Mouse (Mus musculus): ENCODE measurements around the gene Eif4e.
"Not testable (repeated sequence)": the region's sequence is repeated elsewhere in the genome, so short reads cannot be mapped to it uniquely, and the experiment has no call there.

The Eif4e gene

GRCm38 (mm10) chr3:138519218-138519617 is 6.8 kb upstream of the Eif4e start:
- no peak for DNase-seq

- DNase-seq, result no peak
These were observed 2.0 kb upstream of the Eif4e start for GRCm38 (mm10) chr3:138523956-138524355.

- no peak for DNase-seq
These were observed 485 bp upstream of the Eif4e start for GRCm38 (mm10) chr3:138525494-138525893.

GRCm38 (mm10) chr3:138526916-138527666 is 1.1 kb downstream of the Eif4e start:
- peak; percentile 99 for DNase-seq

- peak; percentile 81 for DNase-seq
These were observed 1.8 kb downstream of the Eif4e start for GRCm38 (mm10) chr3:138527667-138528231.

GRCm38 (mm10) chr3:138528265-138528664 is 2.3 kb downstream of the Eif4e start:
- DNase-seq, result no peak

GRCm38 (mm10) chr3:138530578-138531478 is 4.8 kb downstream of the Eif4e start:
- DNase-seq, result no peak

GRCm38 (mm10) chr3:138531479-138532181 is 5.7 kb downstream of the Eif4e start:
- DNase-seq, result no peak

GRCm38 (mm10) chr3:138532764-138533163 is 6.8 kb downstream of the Eif4e start:
- DNase-seq, result no peak

- no peak for DNase-seq
These were observed 10.1 kb downstream of the Eif4e start for GRCm38 (mm10) chr3:138536031-138536430.

GRCm38 (mm10) chr3:138542621-138543020 is 16.6 kb downstream of the Eif4e start:
- DNase-seq, result no peak

GRCm38 (mm10) chr3:138544117-138544516 is 18.1 kb downstream of the Eif4e start:
- DNase-seq, result no peak

- DNase-seq, result no peak
These were observed 20.7 kb downstream of the Eif4e start for GRCm38 (mm10) chr3:138546678-138547077.

- peak; percentile 13 for DNase-seq
These were observed 23.1 kb downstream of the Eif4e start for GRCm38 (mm10) chr3:138549045-138549444.

GRCm38 (mm10) chr3:138550336-138551123 is 24.6 kb downstream of the Eif4e start:
- DNase-seq, result no peak

GRCm38 (mm10) chr3:138555279-138555678 is 29.3 kb downstream of the Eif4e start:
- not testable (repeated sequence) for DNase-seq

- peak; percentile 21 for DNase-seq
These were observed 32.5 kb downstream of the Eif4e start for GRCm38 (mm10) chr3:138558529-138558928.

- DNase-seq, result no peak
These were observed 34.3 kb downstream of the Eif4e start for GRCm38 (mm10) chr3:138560242-138560641.

- DNase-seq, result no peak
These were observed 34.9 kb downstream of the Eif4e start for GRCm38 (mm10) chr3:138560886-138561285.

GRCm38 (mm10) chr3:138578867-138579266 is 52.9 kb downstream of the Eif4e start:
- DNase-seq, result no peak

GRCm38 (mm10) chr3:138586213-138586612 is 60.2 kb downstream of the Eif4e start:
- DNase-seq, result no peak

GRCm38 (mm10) chr3:138587137-138587536 is 61.2 kb downstream of the Eif4e start:
- DNase-seq, result no peak
